Mouse (Mus musculus) kidney, adult 9 months (tissue): ENCODE results near the gene Cd37.
A peak's percentile ranks its signal among the peaks of the same experiment; 100 is the strongest.

Experiments
- DNase-seq: peaks from one replicate; pipeline ENCODE4 v3.0.0; 2022

The Cd37 gene

GRCm38 (mm10) chr7:45234333-45234841 is 4.5 kb downstream of the Cd37 start:
- no peak for DNase-seq

GRCm38 (mm10) chr7:45233580-45234332 is 5.2 kb downstream of the Cd37 start:
- DNase-seq, result no peak

GRCm38 (mm10) chr7:45232716-45233465 is 6.0 kb downstream of the Cd37 start:
- no peak for DNase-seq

GRCm38 (mm10) chr7:45231941-45232340 is 7.0 kb downstream of the Cd37 start:
- DNase-seq, result no peak

GRCm38 (mm10) chr7:45231192-45231591 is 7.7 kb downstream of the Cd37 start:
- DNase-seq, result no peak

- DNase-seq, result no peak
Measured at GRCm38 (mm10) chr7:45229459-45230203, 9.3 kb downstream of the Cd37 start.

GRCm38 (mm10) chr7:45229046-45229445 is 9.9 kb downstream of the Cd37 start:
- no peak for DNase-seq

GRCm38 (mm10) chr7:45228548-45228947 is 10.4 kb downstream of the Cd37 start:
- DNase-seq, result no peak

GRCm38 (mm10) chr7:45226421-45226820 is 12.5 kb downstream of the Cd37 start:
- DNase-seq, result no peak

GRCm38 (mm10) chr7:45224826-45225225 is 14.1 kb downstream of the Cd37 start:
- no peak for DNase-seq

- DNase-seq, result no peak
Measured at GRCm38 (mm10) chr7:45221680-45222079, 17.2 kb downstream of the Cd37 start.

- no peak for DNase-seq
Measured at GRCm38 (mm10) chr7:45216442-45217183, 22.3 kb downstream of the Cd37 start.

- no peak for DNase-seq
Measured at GRCm38 (mm10) chr7:45215673-45216441, 23.1 kb downstream of the Cd37 start, which contains the start of gene Tead2. TSS of gene Tead2 (plus strand) at chr7:45215753.

GRCm38 (mm10) chr7:45213708-45214107 is 25.2 kb downstream of the Cd37 start:
- no peak for DNase-seq

GRCm38 (mm10) chr7:45212356-45212755 is 26.6 kb downstream of the Cd37 start:
- no peak for DNase-seq

- DNase-seq, result no peak
Measured at GRCm38 (mm10) chr7:45211851-45212251, 27.1 kb downstream of the Cd37 start, which contains the start of gene Dkkl1. TSS of gene Dkkl1 (minus strand) at chr7:45212147.

GRCm38 (mm10) chr7:45211070-45211469 is 27.8 kb downstream of the Cd37 start:
- DNase-seq, result no peak

GRCm38 (mm10) chr7:45208260-45208659 is 30.7 kb downstream of the Cd37 start:
- DNase-seq, result no peak

GRCm38 (mm10) chr7:45204380-45205143 is 34.4 kb downstream of the Cd37 start, which contains the start of gene Ccdc155:
TSS of gene Ccdc155 (minus strand) at chr7:45204892.
- DNase-seq, result peak; percentile 86

- no peak for DNase-seq
Measured at GRCm38 (mm10) chr7:45202654-45203053, 36.3 kb downstream of the Cd37 start.

- DNase-seq, result no peak
Measured at GRCm38 (mm10) chr7:45198961-45199360, 40.0 kb downstream of the Cd37 start.
